Mouse (Mus musculus) liver, embryonic 16.5 days (tissue): Measurements from ENCODE around the gene Caln1. TPM values are rescaled to one million over a fixed set of nuclear protein-coding genes. Genes with fewer than 3 reads are reported as not detected.

Experiments used
- ATAC-seq: fragments of 200-750 bp; cut with Nextera tagmentation; 2 replicates; pipeline ENCODE4 v1.8.0; 2017; ENCODE audit warnings: low read depth, mild to moderate bottlenecking, moderate number of reproducible peaks, moderate library complexity
- H3K27ac ChIP-seq: fragments of 300-500 bp; sonication (generic); 2 replicates; pipeline ENCODE4 v1.5.1; 2014; ENCODE audit warnings: mild to moderate bottlenecking, low read length
- H3K27me3 ChIP-seq: fragments of 300-500 bp; sonication (generic); 2 replicates; pipeline ENCODE4 v1.6.1; 2014; ENCODE audit warnings: low read depth, low read length, mixed read lengths; ENCODE audit not compliant: control insufficient read depth, insufficient read depth
- H3K36me3 ChIP-seq: fragments of 300-500 bp; sonication (generic); 2 replicates; pipeline ENCODE4 v1.6.1; 2014; ENCODE audit warnings: mild to moderate bottlenecking; ENCODE audit not compliant: control insufficient read depth, insufficient read depth
- H3K4me1 ChIP-seq: fragments of 300-500 bp; sonication (generic); 2 replicates; pipeline ENCODE4 v1.6.1; 2014; ENCODE audit warnings: low read depth, low read length, mixed read lengths; ENCODE audit not compliant: control insufficient read depth
- H3K4me2 ChIP-seq: fragments of 300-500 bp; sonication (generic); 2 replicates; pipeline ENCODE4 v1.6.1; 2014; ENCODE audit warnings: low read depth, low read length, mixed read lengths
- H3K4me3 ChIP-seq: fragments of 300-500 bp; sonication (generic); 2 replicates; pipeline ENCODE4 v1.5.1; 2014; ENCODE audit warnings: low read depth, mild to moderate bottlenecking, low read length
- H3K9ac ChIP-seq: fragments of 300-500 bp; sonication (generic); 2 replicates; pipeline ENCODE4 v1.6.1; 2014; ENCODE audit warnings: low read depth, low read length
- H3K9me3 ChIP-seq: fragments of 300-500 bp; sonication (generic); replicated peaks from 2 replicates; pipeline ENCODE4 v1.6.1; 2016; ENCODE audit warnings: low read length; ENCODE audit not compliant: control insufficient read depth
- WGBS: fragments of 180-500 bp; shearing (Covaris S2); extraction: QIAGEN DNeasy Blood & Tissue Kit; methylation state at CpG from one replicate; pipeline ENCODE4 v1.1.7; 2014; ENCODE audit not compliant: insufficient replicate concordance; 5-methylcytosine and 5-hydroxymethylcytosine counted together
- polyA plus RNA-seq: library from polyadenylated mRNA; unstranded; fragments of >200 nt; fragmentation: Nextera tagmentation; extraction: Ambion mirVana; gene quantifications from 2 replicates; pipeline ENCODE4 v1.2.1, GENCODE M21; 2015

Gene Caln1
- polyA plus RNA-seq, 1 experiment from 2014 or later: not detected

DNA sequence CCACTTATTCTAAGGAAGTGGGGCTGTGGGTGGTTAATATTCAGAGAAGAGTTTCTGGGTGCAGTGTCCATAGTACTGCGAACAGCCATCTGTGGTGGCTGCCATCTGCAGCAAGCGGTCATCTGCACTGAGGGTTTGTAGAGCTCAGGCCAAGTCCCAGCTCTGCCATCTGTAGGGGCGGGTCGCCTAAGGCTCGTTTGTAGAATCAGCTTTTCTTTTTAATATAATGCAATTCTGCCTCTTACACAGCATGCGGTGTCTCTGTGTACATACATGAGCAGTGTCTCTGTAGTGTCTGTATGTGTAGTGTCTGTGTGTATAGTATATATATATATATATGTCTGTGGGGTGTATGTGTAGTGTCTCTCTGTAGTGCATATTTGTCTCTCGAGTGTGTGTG is 35.7 kb upstream of the Caln1 start:
- H3K9ac ChIP-seq: no peak overlapping the region
- no peak for ATAC-seq
- 83% methylated on average over 7 of the region's 7 CpGs for WGBS
- no peak overlapping the region for H3K4me2 ChIP-seq
- H3K27ac ChIP-seq: no peak overlapping the region
- no peak overlapping the region for H3K4me3 ChIP-seq
- no peaks in the 10 kb centered on the region for H3K4me1 ChIP-seq
- H3K36me3 ChIP-seq: peaks cover 8% of the 10 kb centered on the region
- H3K9me3 ChIP-seq: no peaks in the 10 kb centered on the region
- H3K27me3 ChIP-seq: no peaks in the 10 kb centered on the region

GRCm38 (mm10) chr5:130333971-130334370 is 35.3 kb upstream of the Caln1 start:
- WGBS: 79% methylated on average over 11 of the region's 11 CpGs
- Histone ChIP-seq H3K36me3 (peaks cover 8% of the 10 kb centered on the region), H3K27ac (no peak overlapping the region), H3K27me3 (no peaks in the 10 kb centered on the region), H3K4me3 (no peak overlapping the region), H3K4me1 (no peaks in the 10 kb centered on the region), H3K9ac (no peak overlapping the region), H3K4me2 (no peak overlapping the region), H3K9me3 (no peaks in the 10 kb centered on the region)
- no peak for ATAC-seq

- Histone ChIP-seq H3K27me3 (no peaks in the 10 kb centered on the region), H3K27ac (no peak overlapping the region), H3K36me3 (peaks cover 8% of the 10 kb centered on the region), H3K9ac (no peak overlapping the region), H3K4me2 (no peak overlapping the region), H3K9me3 (no peaks in the 10 kb centered on the region), H3K4me1 (no peaks in the 10 kb centered on the region), H3K4me3 (no peak overlapping the region)
- 86% methylated on average over 4 of the region's 4 CpGs for WGBS
- no peak for ATAC-seq
Observed at GRCm38 (mm10) chr5:130335462-130335861, 33.8 kb upstream of the Caln1 start.

DNA sequence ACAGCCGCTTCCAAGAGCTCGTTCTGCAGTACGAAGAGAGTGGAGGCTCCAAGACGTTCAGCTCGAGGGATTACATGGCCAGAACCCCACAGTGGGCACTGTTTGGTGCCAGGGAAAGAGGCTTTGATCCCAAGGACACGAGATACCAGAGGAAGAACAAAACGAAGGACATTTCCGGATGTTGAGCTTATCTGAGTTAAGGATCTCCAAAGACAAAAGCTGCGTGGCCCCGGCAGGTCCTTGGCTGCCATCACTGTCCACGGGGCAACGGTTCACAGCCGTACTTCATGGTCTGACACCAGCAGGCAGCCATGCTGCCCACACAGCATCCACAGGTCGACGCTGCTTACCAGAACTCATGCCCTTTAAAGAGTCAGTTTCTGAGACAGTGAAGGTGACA is 28.6 kb upstream of the Caln1 start:
- 86% methylated on average over 15 of the region's 15 CpGs for WGBS
- Histone ChIP-seq H3K9ac (no peak overlapping the region), H3K36me3 (peaks cover 3% of the 10 kb centered on the region; the same call in 1 of the 2 replicates), H3K4me3 (no peak overlapping the region), H3K27ac (no peak overlapping the region), H3K27me3 (no peaks in the 10 kb centered on the region), H3K4me1 (no peaks in the 10 kb centered on the region), H3K4me2 (no peak overlapping the region), H3K9me3 (no peaks in the 10 kb centered on the region)
- ATAC-seq: no peak

DNA sequence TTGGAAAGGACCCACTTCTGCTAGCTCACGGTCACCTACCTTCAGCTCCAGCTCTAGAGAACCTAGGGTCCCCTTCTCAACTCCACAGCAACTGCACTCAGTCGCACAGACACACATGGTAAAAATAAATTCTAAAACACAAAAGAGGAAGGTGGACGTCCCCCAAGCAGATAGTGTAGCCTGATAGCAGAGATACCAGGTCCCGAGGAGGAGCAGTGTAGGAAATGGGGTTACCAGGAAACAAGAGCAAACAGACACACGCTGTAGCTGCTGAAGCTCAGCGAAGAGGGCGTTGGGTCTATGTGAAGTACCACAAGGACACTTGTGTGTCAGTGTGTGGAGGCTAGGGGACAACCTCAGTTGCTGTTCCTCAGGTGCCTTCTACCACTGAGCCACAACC is 24.3 kb upstream of the Caln1 start:
- Histone ChIP-seq H3K9ac (no peak overlapping the region), H3K27ac (no peak overlapping the region), H3K36me3 (peaks cover 3% of the 10 kb centered on the region; the same call in 1 of the 2 replicates), H3K4me1 (no peaks in the 10 kb centered on the region), H3K27me3 (no peaks in the 10 kb centered on the region), H3K4me2 (no peak overlapping the region), H3K4me3 (no peak overlapping the region), H3K9me3 (no peaks in the 10 kb centered on the region)
- 45% methylated on average over 7 of the region's 7 CpGs for WGBS
- no peak for ATAC-seq

DNA sequence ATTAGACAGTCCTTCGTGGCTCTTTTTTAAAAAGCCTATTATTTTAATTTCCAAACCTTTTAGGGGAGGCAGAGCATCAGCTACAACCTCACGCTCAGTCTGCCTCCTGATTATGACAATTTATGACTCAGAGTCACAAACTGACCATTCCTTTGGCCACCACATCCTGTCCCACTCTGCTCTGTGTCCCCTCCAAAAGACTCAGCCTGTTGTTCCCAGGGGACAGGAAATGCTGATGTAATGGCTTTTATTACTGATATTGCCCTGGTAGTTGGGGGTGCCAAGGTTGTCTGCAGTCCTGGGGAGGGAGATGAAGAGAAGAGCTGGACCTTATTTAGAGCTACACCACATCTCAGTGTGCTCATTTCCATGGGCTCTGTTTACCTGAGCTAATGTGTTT is 23.4 kb upstream of the Caln1 start:
- Histone ChIP-seq H3K9ac (no peak overlapping the region), H3K4me3 (no peak overlapping the region), H3K36me3 (no peaks in the 10 kb centered on the region), H3K27ac (no peak overlapping the region), H3K9me3 (no peaks in the 10 kb centered on the region), H3K27me3 (no peaks in the 10 kb centered on the region), H3K4me2 (no peak overlapping the region), H3K4me1 (no peaks in the 10 kb centered on the region)
- no peak for ATAC-seq
- 50% methylated on average over 2 of the region's 2 CpGs for WGBS

GRCm38 (mm10) chr5:130355223-130355622 is 14.0 kb upstream of the Caln1 start:
- Histone ChIP-seq H3K4me1 (no peaks in the 10 kb centered on the region), H3K9ac (no peak overlapping the region), H3K4me2 (no peak overlapping the region), H3K27ac (no peak overlapping the region), H3K27me3 (no peaks in the 10 kb centered on the region), H3K4me3 (no peak overlapping the region), H3K9me3 (no peaks in the 10 kb centered on the region), H3K36me3 (no peaks in the 10 kb centered on the region)
- no peak for ATAC-seq
- WGBS: 49% methylated on average over 7 of the region's 7 CpGs

- Histone ChIP-seq H3K27ac (no peak overlapping the region), H3K4me3 (no peak overlapping the region), H3K27me3 (no peaks in the 10 kb centered on the region), H3K36me3 (no peaks in the 10 kb centered on the region), H3K9me3 (no peaks in the 10 kb centered on the region), H3K4me1 (no peaks in the 10 kb centered on the region), H3K9ac (no peak overlapping the region), H3K4me2 (no peak overlapping the region)
- 51% methylated on average over 4 of the region's 4 CpGs for WGBS
- no peak for ATAC-seq
Observed at GRCm38 (mm10) chr5:130363111-130363510, 6.1 kb upstream of the Caln1 start.

DNA sequence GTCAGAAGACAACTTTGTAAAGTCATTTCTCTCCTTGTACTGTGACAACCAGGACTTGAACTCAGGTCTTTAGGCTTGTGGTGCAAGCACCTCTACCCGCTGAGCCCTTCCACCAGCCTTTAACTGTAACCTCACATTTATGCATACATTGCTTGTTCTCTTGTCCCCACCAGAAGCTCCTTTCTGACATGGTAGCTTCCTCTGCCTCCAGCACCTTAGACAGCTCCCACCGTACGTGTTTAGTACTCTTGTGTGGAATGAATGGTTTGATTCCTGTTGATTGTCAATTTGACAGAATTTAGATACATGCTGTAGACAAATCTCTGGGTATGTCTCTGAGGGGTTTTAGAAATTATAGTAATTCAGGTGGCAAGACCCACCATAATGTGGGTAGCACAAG is 5.5 kb upstream of the Caln1 start:
- ATAC-seq: no peak
- no peaks in the 10 kb centered on the region for H3K9me3 ChIP-seq
- H3K36me3 ChIP-seq: no peaks in the 10 kb centered on the region
- WGBS: 48% methylated on average over 3 of the region's 3 CpGs
- no peak overlapping the region for H3K27ac ChIP-seq
- H3K4me1 ChIP-seq: no peaks in the 10 kb centered on the region
- H3K4me2 ChIP-seq: no peak overlapping the region
- no peak overlapping the region for H3K4me3 ChIP-seq
- no peak overlapping the region for H3K9ac ChIP-seq
- H3K27me3 ChIP-seq: no peaks in the 10 kb centered on the region

DNA sequence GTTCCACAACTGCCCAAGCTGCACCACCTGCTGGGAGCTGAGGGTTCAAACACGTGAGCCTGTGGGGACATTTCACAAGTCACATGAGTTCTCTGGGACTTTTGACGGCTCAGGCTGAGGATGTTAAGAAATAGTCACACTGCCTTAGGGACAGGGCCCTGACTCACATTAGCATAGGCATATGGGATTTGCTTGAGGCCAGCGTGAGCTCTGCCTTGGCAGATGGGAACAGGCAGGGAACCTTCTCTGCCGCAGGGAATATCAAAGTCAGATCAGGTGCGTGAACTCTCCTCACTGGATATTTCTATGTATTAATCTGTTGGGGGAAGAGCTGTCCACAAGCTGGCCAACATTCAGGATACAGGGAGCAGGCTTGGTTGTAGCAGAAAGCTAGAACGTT is 1.0 kb upstream of the Caln1 start:
- 59% methylated on average over 6 of the region's 6 CpGs for WGBS
- no peaks in the 10 kb centered on the region for H3K36me3 ChIP-seq
- no peak overlapping the region for H3K4me2 ChIP-seq
- no peak overlapping the region for H3K4me3 ChIP-seq
- no peaks in the 10 kb centered on the region for H3K9me3 ChIP-seq
- H3K27ac ChIP-seq: no peak overlapping the region
- H3K9ac ChIP-seq: no peak overlapping the region
- no peak for ATAC-seq
- H3K4me1 ChIP-seq: no peaks in the 10 kb centered on the region
- no peaks in the 10 kb centered on the region for H3K27me3 ChIP-seq
